Mouse (Mus musculus): ENCODE data around the gene Rom1. TPM values are rescaled to one million over a fixed set of nuclear protein-coding genes. Genes with fewer than 3 reads are reported as not detected.
"Not testable (repeated sequence)": the region's sequence is repeated elsewhere in the genome, so short reads cannot be mapped to it uniquely, and the experiment has no call there.

The Rom1 gene
- polyA plus RNA-seq (2017; shearing (Covaris generic)): 10 to 100 TPM in 1 of 2 experiments, 1 to 10 TPM in 1; 7.7 to 11.6 TPM

GRCm38 (mm10) chr19:8929224-8930088 is at the start of gene Rom1, which contains the start of gene Eml3:
TSS of gene Rom1 (minus strand) at chr19:8929356.
TSS of gene Eml3 (plus strand) at chr19:8929552.
- ATAC-seq: peak; percentile 71

- ATAC-seq: peak; percentile 76
Measured at GRCm38 (mm10) chr19:8976535-8976934, 47.4 kb upstream of the Rom1 start.

- ATAC-seq: no peak
Measured at GRCm38 (mm10) chr19:8975491-8975890, 46.3 kb upstream of the Rom1 start.

- ATAC-seq: no peak
Measured at GRCm38 (mm10) chr19:8974638-8975037, 45.5 kb upstream of the Rom1 start.

- not testable (repeated sequence) for ATAC-seq
Measured at GRCm38 (mm10) chr19:8972491-8972890, 43.3 kb upstream of the Rom1 start.

- no peak for ATAC-seq
Measured at GRCm38 (mm10) chr19:8967893-8968292, 38.7 kb upstream of the Rom1 start.

- no peak for ATAC-seq
Measured at GRCm38 (mm10) chr19:8967373-8967743, 38.2 kb upstream of the Rom1 start.

GRCm38 (mm10) chr19:8966590-8967372 is 37.6 kb upstream of the Rom1 start, which contains the start of gene Eef1g:
TSS of gene Eef1g (plus strand) at chr19:8967041.
- ATAC-seq: peak; percentile 98

- ATAC-seq: no peak
Measured at GRCm38 (mm10) chr19:8966198-8966589, 37.0 kb upstream of the Rom1 start.

- ATAC-seq: no peak
Measured at GRCm38 (mm10) chr19:8965771-8966170, 36.6 kb upstream of the Rom1 start.

GRCm38 (mm10) chr19:8965075-8965474 is 35.9 kb upstream of the Rom1 start:
- ATAC-seq: no peak

GRCm38 (mm10) chr19:8962256-8962655 is 33.1 kb upstream of the Rom1 start:
- ATAC-seq: no peak

GRCm38 (mm10) chr19:8954171-8954570 is 25.0 kb upstream of the Rom1 start:
- no peak for ATAC-seq

- ATAC-seq: peak; percentile 95
Measured at GRCm38 (mm10) chr19:8953135-8954039, 24.2 kb upstream of the Rom1 start, which contains the start of gene Tut1. TSS of gene Tut1 (plus strand) at chr19:8953847.

GRCm38 (mm10) chr19:8952241-8952640 is 23.1 kb upstream of the Rom1 start:
- ATAC-seq: no peak

- ATAC-seq: no peak
Measured at GRCm38 (mm10) chr19:8950190-8950589, 21.0 kb upstream of the Rom1 start.

GRCm38 (mm10) chr19:8946929-8947328 is 17.8 kb upstream of the Rom1 start:
- no peak for ATAC-seq

- ATAC-seq: no peak
Measured at GRCm38 (mm10) chr19:8945251-8945650, 16.1 kb upstream of the Rom1 start.

GRCm38 (mm10) chr19:8944750-8945149 is 15.6 kb upstream of the Rom1 start:
- ATAC-seq: no peak

GRCm38 (mm10) chr19:8944062-8944461 is 14.9 kb upstream of the Rom1 start:
- no peak for ATAC-seq

GRCm38 (mm10) chr19:8943047-8943446 is 13.9 kb upstream of the Rom1 start:
- ATAC-seq: no peak

GRCm38 (mm10) chr19:8942276-8942964 is 13.3 kb upstream of the Rom1 start:
- ATAC-seq: peak; percentile 30

Measured in activated CD4-positive, CD25-positive, alpha-beta regulatory T cell, adult 4 months (primary cell).